Mouse (Mus musculus) left cerebral cortex, postnatal 10 days (tissue): ENCODE measurements around the gene Meis2. TPM values are rescaled to one million over a fixed set of nuclear protein-coding genes. Genes with fewer than 3 reads are reported as not detected.

ENCODE experiments used
- DNase-seq, 2 experiments: peaks; one replicate each; pipeline ENCODE4 v3.0.0; 2021 to 2022; ENCODE audit warnings: low spot score in 2 of 2, mixed read lengths in 1 of 2; ENCODE audit errors: extremely low spot score in 1 of 2
- intact Hi-C: fragments of 180-260 bp; cut with DNase I; formaldehyde crosslinking; loops from one replicate; pipeline ENCODE4 v1.15.1; 2025
- total RNA-seq, 2 experiments: library from RNA; stranded (reverse); gene quantifications; 2 replicates each; pipeline ENCODE4 v1.2.3; 2021

The Meis2 gene
- 100 to 1,000 TPM in 1 of 2 experiments, 10 to 100 TPM in 1; 98.2 to 110 TPM for total RNA-seq

DNA sequence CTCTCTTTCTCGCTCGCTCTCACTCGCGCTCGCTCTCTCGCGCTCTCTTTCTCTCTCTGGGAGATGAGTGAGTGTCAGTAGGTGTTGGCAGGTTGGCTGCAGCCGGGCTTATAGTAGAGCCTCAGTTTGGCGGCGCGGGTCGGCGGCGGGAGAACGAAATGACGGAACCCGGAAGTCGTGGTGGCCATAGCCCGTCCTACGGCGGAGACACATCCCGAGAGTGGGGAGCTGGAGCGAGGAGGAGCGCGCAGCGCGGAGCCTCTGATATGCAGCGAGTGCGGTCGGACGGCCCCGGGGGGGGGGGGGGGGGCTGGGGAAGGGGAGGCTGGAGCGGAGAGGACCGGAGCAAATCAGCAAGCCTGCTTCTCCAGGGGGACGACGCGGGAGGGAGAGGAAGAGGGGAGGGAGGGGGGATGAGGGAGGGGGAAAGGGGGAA lies at the start of gene Meis2:
Gene Meis2, minus strand, starts transcription at position 270 of the 436 bp plus-strand sequence.
- intact Hi-C loops = loop anchor here (5.0 to 10.0 kb wide), 2 partner anchors 411 to 798 kb away; no protein-coding TSS in a partner anchor
- peak; percentile 78 to 83 for DNase-seq

DNA sequence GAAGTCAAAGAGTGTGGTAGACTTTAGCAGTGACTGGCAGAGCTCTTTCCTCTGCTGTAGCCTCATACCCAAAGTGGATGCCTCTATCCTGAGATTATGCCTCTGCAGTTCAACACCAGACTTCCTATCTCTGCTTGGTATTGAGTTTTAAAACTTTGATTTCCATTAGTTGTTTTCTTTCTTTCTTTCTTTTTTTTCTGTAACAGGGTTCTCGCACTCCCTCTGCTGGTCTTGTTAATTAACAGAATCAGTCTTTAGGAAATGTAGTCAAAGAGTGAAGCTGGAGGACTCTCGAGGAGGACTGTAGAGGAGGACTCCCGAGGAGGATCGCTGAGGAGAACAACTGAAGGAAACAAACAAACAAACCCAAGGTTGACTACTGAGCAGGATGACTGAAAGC lies 40.6 kb upstream of the Meis2 start:
- intact Hi-C loops = loop anchor here (10.0 kb wide), 4 partner anchors 719 to 1841 kb away; no protein-coding TSS in a partner anchor
- DNase-seq = peak in 1 of 2 experiments; percentile 20

DNA sequence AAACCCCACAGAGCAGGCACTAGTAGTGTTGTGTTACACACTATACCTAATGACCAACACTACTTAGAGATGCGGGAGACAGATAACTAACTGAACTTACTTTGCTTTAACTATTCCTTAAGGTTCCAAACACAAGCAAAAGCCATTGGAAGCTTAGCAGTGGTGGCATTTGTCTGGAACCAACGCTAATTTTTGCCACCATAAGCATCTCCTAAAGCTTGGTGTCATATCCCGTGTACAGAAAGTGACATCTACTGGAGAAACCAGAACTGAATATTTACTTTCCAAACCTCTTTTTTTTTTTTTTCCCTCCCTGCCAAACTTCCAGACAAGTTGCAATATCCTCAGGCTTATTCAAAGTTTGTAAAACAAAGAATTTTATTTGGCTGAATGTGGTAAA lies 39.5 kb upstream of the Meis2 start:
- intact Hi-C loops = loop anchor here (10.0 kb wide), 4 partner anchors 720 to 1840 kb away; no protein-coding TSS in a partner anchor
- DNase-seq = no peak

DNA sequence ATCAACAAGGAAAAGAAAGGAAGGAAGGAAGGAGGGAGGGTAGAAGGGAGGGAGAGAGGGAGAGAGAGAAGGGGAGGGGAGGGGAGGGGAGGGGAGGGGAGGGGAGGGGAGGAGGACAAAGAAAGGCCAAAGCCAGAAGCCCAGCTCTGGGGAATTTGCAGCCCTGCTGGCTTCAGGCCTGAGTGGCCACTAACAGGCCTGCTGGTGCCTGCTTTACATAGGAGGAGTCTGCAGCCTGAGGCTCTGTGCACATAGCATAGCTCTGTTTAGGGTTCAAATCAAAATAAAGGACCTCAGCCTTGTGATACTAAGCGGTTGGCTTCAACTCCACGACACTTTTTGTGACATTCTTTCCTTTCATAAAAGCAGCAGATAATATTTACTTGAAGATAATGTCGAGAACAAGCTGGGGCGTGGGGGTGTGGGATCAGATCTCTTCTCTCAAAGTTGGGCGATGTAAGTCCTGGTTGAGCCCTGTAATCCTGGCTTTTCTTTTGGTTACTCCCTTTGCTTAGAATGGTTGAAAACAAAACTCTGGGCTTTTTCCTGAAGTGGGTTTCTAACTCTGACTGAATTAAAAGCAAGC lies 37.9 kb upstream of the Meis2 start:
- intact Hi-C loops = loop anchor here (10.0 kb wide), 4 partner anchors 721 to 1839 kb away; no protein-coding TSS in a partner anchor
- DNase-seq = no peak

DNA sequence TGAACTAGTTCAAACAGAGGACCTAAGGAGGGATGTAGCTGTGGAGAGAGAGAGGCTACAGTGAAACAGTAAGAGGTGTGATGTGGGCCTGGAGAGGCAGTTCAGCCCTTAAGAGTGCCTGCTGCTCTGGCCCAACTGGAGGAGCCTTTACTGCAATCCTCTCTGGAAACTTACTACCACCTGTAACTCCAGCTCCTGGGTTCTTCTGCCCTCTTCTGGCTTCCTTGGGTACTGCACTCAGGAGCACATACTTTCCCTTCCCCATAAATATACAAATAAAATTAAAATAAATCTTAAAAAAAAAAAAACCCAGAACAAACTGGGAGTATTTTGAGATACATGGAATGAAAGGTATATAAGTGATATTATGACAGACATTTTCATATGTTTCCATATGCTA lies 35.6 kb upstream of the Meis2 start:
- DNase-seq = peak in 1 of 2 experiments; percentile 49

DNA sequence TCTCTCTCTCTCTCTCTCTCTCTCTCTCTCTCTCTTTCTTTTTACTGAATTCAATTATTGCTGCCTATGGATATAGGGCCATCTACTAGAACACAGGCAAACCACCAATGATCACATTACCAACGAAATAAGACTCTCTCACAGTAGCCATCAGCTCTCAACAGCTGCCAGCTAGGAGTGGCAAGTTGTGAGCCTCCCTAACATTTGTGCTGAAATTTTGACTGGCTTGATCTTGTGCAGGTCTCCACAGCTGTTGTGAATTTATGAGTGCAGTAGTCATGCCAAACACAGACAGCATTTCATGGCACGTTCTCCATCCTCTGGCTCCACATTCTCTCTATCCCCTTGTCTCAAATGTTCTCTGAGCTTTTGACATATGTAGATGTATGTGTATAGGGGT lies 15.3 kb upstream of the Meis2 start:
- intact Hi-C loops = no loop called here
- no peak for DNase-seq

More for the DNA sequence above, 35.6 kb upstream of the Meis2 start:
- intact Hi-C loops = loop anchor here (10.0 kb wide), 4 partner anchors 724 to 1836 kb away; no protein-coding TSS in a partner anchor

DNA sequence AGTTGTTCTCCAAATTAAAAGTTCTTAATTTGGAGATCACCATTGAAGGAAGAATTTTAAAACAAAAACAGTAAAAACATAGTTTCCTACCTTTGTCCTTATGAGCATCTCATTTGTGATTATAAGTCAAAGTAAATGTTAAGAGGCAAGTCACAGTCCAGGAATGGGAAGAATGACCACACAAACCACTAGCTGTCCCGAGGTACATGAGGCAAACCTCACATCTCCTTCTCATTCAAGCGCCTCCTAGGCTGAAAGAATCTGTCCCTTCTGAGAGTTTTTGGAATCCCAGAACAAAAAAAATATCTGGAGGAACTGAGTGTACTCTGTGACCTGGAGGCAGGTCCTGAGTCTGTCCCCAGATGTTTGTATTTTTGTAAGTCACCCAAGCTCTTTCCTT lies 13.2 kb upstream of the Meis2 start:
- intact Hi-C loops = loop anchor here (10.0 kb wide), 2 partner anchors 1224 to 1454 kb away; no protein-coding TSS in a partner anchor

DNA sequence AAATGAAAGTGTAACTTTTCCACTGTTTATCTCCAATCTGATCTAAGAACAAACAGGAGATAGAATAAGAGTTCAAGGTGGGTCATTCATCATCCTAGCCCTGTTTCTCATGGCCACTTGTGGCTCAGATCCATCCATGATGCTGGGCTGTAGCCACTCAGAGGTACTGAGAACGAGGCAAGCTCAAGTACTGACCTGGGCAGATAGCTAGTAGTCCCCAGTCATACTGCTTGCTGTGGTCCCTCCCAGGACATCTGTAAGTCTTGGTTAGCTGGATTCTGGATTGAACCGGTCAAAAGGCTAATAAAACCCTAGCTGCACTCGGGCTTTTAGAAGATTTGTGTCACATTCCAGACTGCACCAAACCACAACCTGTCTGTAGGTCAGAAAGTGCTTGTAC lies 12.1 kb upstream of the Meis2 start:
- DNase-seq = no peak
- intact Hi-C loops = loop anchor here (10.0 kb wide), 2 partner anchors 1223 to 1453 kb away; no protein-coding TSS in a partner anchor

More for the DNA sequence above, 13.2 kb upstream of the Meis2 start:
- no peak for DNase-seq

DNA sequence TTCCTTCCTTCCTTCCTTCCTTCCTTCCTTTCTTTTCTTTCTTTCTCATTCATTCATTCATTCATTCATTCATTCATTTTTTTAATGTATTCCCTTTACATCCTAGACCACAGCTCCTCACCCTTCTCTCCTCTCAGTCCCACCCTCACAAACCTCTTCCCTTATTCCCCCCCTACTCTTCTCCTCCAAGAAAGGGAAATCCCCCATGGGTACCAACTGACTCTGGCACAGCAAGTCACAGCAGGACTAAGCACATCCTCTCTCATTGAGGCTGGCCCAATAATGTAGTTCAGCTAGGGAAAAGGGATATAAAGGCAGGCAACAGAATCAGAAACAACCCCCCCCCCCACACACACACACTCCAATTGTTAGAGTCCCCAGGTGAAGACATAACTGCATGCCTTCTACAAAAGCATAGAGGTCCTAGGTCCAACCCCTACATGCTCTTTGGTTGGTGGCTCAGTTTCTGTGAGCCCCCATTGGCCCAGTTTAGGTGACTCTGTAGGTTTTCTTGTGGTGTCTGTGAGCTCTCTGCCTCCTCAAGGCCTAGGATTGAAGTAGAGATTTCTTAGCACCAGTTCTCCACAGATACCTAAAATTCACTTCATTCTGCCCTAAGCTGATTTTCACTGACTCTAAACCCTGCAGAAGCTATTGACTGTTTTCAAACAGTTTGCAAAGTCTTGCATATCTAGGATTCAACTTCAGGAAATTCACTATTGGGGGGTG lies 11.3 kb upstream of the Meis2 start:
- DNase-seq = no peak
- intact Hi-C loops = loop anchor here (10.0 kb wide), 2 partner anchors 1222 to 1452 kb away; no protein-coding TSS in a partner anchor

DNA sequence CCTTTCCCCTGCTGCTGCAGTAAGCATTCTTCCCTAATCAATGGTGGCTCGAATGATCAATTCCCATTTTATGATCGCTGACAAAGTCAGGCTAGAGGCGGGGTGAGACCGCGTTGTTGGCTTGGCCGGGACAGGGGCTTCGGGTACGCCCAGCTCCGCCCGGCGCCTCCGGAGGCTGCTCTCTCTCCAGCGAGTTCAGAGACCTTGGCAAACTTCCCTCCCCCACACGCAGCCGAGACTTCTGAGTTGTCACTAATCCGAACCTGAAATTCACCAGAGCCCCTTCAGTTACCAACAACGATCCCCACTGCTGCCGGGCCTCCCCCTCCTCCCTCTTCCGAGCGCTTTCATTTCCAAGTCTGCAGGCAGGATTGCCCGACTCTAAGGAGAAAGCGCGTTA lies 10.3 kb upstream of the Meis2 start:
- intact Hi-C loops = loop anchor here (10.0 kb wide), 2 partner anchors 1221 to 1451 kb away; no protein-coding TSS in a partner anchor
- peak in 1 of 2 experiments; percentile 57 for DNase-seq

DNA sequence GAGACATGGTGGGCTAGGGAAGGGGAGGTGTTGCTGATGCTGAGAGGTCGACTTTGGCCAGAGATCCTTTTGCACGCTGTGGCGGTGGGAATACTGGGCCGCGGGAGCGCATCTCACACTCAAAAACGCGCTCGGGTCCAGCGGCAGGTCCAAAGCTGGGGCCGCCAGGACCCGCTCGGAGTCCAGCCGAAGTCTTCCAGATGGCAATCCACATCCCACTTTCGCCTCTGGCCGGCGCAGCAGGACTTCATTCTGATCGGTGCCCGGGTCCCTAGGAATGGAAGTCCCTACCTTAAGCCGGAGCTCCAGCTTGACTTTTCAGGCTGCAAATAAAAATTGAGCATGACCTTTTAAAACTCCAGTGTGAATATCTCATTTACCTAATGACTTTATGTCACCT lies 9.8 kb upstream of the Meis2 start:
- peak in 1 of 2 experiments; percentile 34 for DNase-seq
- intact Hi-C loops = loop anchor here (10.0 kb wide), 2 partner anchors 1221 to 1451 kb away; no protein-coding TSS in a partner anchor

DNA sequence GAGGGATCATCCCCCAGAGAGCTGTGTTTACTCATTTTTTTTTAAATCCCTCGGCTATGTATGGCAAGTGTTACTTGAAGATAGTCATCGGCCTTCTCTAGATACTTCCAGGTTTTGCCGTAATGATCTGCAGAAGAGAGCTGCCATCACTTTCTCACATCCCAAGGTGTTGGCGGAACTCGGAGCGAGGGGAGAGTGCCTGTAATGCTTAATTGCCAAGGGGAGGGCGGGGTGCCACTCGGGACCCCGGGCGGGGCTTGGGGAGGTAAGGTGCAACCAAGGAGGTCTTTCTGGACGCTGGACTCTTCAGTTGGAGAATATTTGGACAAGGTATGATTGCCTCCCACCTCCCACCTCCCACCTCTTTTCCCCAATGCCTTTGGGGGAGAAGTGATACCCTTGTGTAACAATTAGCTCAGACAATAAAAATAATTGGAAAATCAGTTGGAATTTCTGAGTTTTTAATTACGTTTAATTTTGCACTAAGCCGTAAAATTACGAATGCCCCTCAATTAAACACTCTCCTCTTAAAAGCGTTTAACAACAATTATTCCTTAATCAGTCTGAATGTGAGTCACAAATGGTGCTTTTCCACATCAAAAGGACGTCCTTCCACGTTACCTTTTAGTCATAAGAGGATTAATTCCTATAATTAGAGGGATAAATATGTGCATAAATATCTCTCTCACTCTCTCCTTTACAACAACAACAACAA lies 9.2 kb upstream of the Meis2 start:
- intact Hi-C loops = loop anchor here (5.0 to 10.0 kb wide), 4 partner anchors 563 to 1450 kb away; no protein-coding TSS in a partner anchor
- no peak for DNase-seq

DNA sequence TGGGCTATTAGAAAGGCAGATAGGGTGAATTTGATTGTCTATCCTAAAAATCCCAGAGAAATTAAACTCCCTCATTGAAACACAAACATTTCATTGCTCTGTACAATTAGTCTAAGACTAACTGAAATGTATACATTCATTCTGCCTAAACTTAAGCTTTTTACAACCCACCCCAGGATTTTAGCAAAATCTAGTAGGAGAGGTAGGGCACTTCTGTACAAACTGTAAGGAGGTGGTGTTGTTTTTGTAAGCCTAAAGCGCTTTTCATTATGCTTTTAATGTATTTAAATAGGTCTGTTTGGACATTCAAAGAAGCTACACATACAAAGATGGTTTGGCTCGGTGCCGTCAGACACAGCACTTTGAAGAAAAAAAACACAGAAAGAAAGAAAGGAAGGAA lies 8.4 kb upstream of the Meis2 start:
- intact Hi-C loops = loop anchor here (5.0 to 10.0 kb wide), 4 partner anchors 562 to 1449 kb away; no protein-coding TSS in a partner anchor

DNA sequence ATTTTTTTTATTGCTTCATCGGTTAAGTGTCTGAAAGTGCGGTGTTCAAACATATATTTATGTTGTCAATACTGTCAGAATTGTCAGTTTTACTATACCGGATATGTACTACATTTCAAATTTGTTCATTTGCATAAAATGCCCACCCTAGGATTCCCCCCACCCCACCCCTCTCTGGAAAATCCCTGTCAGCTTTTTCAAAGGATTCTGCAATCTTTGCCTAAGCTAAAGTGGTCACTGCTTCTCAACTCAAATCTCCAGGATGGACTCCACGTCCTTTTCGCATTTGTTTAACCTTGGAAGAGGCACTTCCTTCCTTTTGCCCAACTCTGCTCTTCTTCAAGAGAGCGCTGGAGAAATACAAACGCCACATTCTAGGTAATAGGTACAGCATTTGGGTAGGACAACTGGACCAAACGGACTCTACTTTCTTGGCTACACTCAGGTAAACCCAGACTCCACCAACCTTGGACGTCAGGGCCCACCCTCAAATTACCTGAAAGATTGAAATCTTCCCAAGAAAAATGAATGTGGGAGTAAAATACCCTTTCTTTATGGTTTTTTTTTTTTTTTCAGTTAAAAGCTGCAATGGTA lies 7.8 kb upstream of the Meis2 start:
- no peak for DNase-seq
- intact Hi-C loops = loop anchor here (5.0 to 10.0 kb wide), 4 partner anchors 561 to 1449 kb away; no protein-coding TSS in a partner anchor

More for the DNA sequence above, 8.4 kb upstream of the Meis2 start:
- no peak for DNase-seq

DNA sequence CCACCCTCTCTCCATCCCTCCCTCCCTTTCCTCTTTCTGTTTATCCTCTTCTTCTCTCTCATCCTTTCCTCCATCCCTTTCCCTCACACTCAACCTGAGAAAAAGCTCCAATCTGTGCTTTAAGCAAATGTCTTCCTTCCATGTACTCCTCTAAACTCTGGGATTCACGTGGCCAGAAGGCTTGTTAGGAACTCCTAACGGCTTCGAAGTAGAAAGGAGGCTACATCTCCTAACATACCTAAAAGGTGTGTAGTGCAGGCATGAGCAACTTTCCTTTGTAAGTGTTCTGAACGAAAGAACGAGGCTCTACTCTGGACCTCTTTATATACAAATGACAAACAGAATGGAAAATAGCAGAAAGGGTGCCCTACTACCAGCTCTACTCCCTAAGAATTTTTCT lies 7.1 kb upstream of the Meis2 start:
- intact Hi-C loops = loop anchor here (5.0 to 10.0 kb wide), 4 partner anchors 560 to 1448 kb away; no protein-coding TSS in a partner anchor
- no peak for DNase-seq

DNA sequence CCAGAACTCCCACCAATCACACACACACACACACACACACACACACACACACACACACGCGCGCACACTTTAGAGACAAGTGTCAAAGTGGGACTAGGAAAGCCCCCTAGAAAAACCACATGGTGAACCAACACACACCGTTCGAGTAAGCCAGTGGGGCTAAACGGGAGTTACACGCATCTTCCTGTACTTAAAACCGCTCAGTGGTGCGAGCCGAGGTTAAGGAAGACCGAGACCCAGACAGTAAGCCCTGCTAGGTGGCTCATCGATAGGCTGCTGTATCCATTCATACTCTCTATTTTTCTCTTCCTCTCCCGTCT lies 6.6 kb upstream of the Meis2 start:
- DNase-seq = no peak
- intact Hi-C loops = loop anchor here (5.0 to 10.0 kb wide), 4 partner anchors 560 to 1447 kb away; no protein-coding TSS in a partner anchor

DNA sequence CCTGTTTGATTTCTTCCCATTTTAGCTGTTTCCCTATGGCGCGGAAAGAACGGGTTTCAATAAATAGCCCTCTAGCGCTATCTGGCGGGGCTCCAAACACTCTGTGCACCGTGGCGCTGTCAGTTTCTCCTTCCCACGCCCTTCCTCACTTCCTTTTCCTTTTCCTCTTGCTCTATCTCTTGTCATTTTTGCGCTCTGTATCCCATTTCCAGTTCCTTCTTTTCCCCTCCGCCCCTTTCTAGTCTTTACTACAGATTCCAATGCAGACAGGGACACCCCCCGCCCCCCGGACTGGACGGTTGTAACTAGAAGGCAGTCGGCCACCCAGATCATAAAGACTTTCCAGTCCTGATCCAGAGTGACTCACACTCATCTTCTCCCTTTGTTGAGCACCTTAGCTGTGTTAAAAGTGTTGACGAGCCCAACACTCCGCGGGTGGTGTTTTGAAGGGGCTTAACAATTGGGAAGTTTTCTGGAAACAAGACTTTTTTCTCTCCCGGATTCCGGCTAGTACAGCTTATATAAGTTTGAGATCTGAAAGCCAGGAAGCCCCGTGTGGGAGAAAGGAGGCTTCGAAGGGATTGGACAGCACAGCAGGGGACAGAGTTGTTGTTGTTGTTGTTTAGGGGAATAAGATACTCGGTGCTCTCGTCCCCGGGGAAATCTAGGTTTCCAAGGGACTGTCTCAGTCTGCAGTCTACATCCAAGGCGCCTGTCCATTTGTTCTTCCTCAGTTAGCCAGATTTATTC lies 6.1 kb upstream of the Meis2 start:
- DNase-seq = peak; percentile 79 to 80
- intact Hi-C loops = loop anchor here (5.0 to 10.0 kb wide), 4 partner anchors 559 to 1447 kb away; no protein-coding TSS in a partner anchor
